Mouse (Mus musculus): ENCODE measurements around the gene Exoc8. TPM values are rescaled to one million over a fixed set of nuclear protein-coding genes. Genes with fewer than 3 reads are reported as not detected.
A peak's percentile ranks its signal among the peaks of the same experiment; 100 is the strongest.

The Exoc8 gene
- total and polyA plus RNA-seq, 3 experiments = 6.8 to 20.2 (median 18.8) TPM

DNA sequence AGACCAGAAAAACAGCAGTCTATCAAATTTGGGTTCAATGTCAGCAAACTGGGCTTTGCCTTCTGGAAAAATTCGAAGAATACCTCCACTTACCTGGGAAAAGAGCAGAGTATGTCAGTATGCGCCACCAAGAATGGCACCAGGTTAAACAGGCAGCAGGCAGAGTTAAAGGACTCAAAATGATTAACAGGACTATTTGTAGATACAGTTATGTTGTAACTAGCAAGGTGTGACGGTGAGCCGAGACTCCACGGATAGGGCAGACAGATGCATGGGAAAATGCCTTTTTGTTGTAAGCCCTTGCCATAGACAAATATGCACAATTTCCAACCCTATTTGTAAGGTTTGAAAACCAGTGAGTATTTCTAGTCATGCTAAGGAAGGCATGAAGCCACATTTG, 16.6 kb upstream of the Exoc8 start:
- no peak overlapping the region for H3K4me3 ChIP-seq
- no peak overlapping the region for H3K9ac ChIP-seq (ENCODE audit: low read depth, low read length)
- no peak for TF ChIP-seq POLR2A (IDR thresholded peaks at IDR 0.05; ENCODE audit: insufficient read depth, low read depth, low read length)
- no peak for TF ChIP-seq EP300 (IDR thresholded peaks at IDR 0.05; ENCODE audit: insufficient read depth, low read depth, low read length)
- no peak for TF ChIP-seq CTCF (IDR thresholded peaks at IDR 0.05)
- H3K4me1 ChIP-seq (ENCODE audit: control insufficient read depth, insufficient read depth, low read length) = peaks cover 23% of the 10 kb centered on the region
- H3K36me3 ChIP-seq (ENCODE audit: control insufficient read depth, insufficient read depth, low read length) = peaks cover 4% of the 10 kb centered on the region; the same call in 1 of the 2 replicates
- no peak overlapping the region for H3K27ac ChIP-seq
- intact Hi-C loops (cut with DNase I) = loop anchor here (5.0 kb wide), 1 partner anchor 33 kb away; the partner anchor contains the start of gene Egln1
- 96% methylated on average over 5 of the region's 5 CpGs for WGBS
- peaks cover 10% of the 10 kb centered on the region for H3K79me2 ChIP-seq (replicated peaks; ENCODE audit: control insufficient read depth, insufficient read depth, low read length)
- no peaks in the 10 kb centered on the region for H3K27me3 ChIP-seq (ENCODE audit: control insufficient read depth, insufficient read depth, low read length)
- no peak for DNase-seq

DNA sequence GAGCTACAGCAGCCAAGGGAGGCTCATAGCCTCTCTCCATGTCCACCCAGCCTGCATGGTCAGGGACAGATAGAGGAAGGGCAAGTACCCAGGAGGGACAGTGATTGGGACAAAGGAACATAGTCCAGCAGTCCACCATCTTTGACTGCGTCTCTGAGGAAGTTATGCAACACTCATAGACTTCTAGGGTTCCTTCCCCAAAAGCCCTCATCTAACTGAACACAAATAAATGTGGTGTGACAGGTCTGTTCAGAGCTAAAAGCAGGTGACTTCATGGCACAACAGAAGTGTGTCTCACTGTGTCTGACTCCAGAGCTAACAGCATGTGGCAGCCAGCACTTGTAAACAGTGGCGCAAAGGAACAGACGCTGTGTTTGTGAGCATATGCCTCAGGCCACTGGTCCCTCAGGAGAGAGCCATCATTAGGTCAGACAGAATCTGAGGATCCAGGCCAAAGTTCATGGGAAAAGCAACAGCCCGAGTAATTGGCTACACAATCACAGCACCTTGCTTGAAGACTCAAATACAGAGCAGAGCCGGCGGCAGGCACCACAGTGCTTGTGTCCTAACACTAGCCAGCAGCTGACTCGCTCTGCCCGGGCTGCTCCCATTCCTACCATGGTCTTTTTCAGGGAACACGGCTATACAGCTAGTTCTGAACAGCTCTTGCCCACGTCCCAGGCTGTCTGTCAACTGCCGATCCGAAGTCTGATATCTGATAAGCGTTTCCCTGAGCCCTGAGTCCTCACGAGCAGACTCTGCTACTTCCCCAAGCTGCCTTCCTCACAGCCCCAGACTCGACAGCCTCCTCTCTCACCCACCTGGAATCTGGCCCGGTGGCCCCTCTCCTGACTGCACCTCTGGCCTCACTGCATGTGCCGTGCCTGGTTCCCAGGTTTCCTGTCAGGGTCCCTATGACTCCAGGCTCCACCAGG, 14.7 kb upstream of the Exoc8 start:
- peaks cover 14% of the 10 kb centered on the region for H3K4me1 ChIP-seq (ENCODE audit: control insufficient read depth, insufficient read depth, low read length)
- intact Hi-C loops (cut with DNase I) = loop anchor here (5.0 kb wide), 1 partner anchor 35 kb away; the partner anchor contains the start of gene Egln1
- peak in 1 of 2 experiments; percentile 30 for DNase-seq
- 49% methylated on average over 17 of the region's 17 CpGs for WGBS
- peaks cover 6% of the 10 kb centered on the region; the same call in 1 of the 2 replicates for H3K36me3 ChIP-seq (ENCODE audit: control insufficient read depth, insufficient read depth, low read length)
- H3K27ac ChIP-seq = peak overlapping the region; percentile 56
- peaks cover 5% of the 10 kb centered on the region for H3K79me2 ChIP-seq (replicated peaks; ENCODE audit: control insufficient read depth, insufficient read depth, low read length)
- no peak overlapping the region for H3K4me3 ChIP-seq
- no peaks in the 10 kb centered on the region for H3K27me3 ChIP-seq (ENCODE audit: control insufficient read depth, insufficient read depth, low read length)
- TF ChIP-seq CTCF (IDR thresholded peaks at IDR 0.05) (no peak), EP300 (IDR thresholded peaks at IDR 0.05; ENCODE audit: insufficient read depth, low read depth, low read length) (no peak), POLR2A (IDR thresholded peaks at IDR 0.05; ENCODE audit: insufficient read depth, low read depth, low read length) (no peak)
- peak overlapping the region; percentile 44 for H3K9ac ChIP-seq (ENCODE audit: low read depth, low read length)

DNA sequence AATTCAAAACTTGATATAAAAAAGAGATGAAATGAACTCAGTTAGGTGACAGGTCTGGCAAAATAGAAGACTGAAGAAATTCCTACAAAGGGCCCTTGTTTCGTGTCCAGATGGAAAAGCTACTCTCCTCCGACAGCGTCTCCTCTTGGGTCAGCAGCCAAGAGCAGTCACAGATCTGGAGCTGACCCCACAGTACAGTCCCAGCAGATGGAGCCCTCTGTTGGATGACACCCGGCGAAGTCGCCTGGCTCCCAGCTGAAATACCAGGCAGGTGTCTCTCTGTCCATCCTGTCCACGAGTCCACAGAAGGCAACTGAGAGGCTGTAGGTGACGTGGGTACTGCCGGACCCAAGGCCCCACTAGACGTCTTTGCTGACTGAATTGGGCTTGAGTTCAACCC, 12.8 kb upstream of the Exoc8 start:
- DNase-seq = peak; percentile 42 to 48
- Histone ChIP-seq H3K4me3 (no peak overlapping the region), H3K27ac (peak overlapping the region; percentile 67), H3K9ac (ENCODE audit: low read depth, low read length) (no peak overlapping the region), H3K27me3 (ENCODE audit: control insufficient read depth, insufficient read depth, low read length) (no peaks in the 10 kb centered on the region), H3K36me3 (ENCODE audit: control insufficient read depth, insufficient read depth, low read length) (peaks cover 6% of the 10 kb centered on the region; the same call in 1 of the 2 replicates), H3K4me1 (ENCODE audit: control insufficient read depth, insufficient read depth, low read length) (peaks cover 13% of the 10 kb centered on the region), H3K79me2 (replicated peaks; ENCODE audit: control insufficient read depth, insufficient read depth, low read length) (peaks cover 4% of the 10 kb centered on the region)
- no peak for TF ChIP-seq POLR2A (IDR thresholded peaks at IDR 0.05; ENCODE audit: insufficient read depth, low read depth, low read length)
- no peak for TF ChIP-seq EP300 (IDR thresholded peaks at IDR 0.05; ENCODE audit: insufficient read depth, low read depth, low read length)
- TF ChIP-seq CTCF (IDR thresholded peaks at IDR 0.05) = peak; percentile 64
- intact Hi-C loops (cut with DNase I) = loop anchor here (5.0 kb wide), 1 partner anchor 37 kb away; the partner anchor contains the start of gene Egln1
- 37% methylated on average over 10 of the region's 10 CpGs for WGBS

DNA sequence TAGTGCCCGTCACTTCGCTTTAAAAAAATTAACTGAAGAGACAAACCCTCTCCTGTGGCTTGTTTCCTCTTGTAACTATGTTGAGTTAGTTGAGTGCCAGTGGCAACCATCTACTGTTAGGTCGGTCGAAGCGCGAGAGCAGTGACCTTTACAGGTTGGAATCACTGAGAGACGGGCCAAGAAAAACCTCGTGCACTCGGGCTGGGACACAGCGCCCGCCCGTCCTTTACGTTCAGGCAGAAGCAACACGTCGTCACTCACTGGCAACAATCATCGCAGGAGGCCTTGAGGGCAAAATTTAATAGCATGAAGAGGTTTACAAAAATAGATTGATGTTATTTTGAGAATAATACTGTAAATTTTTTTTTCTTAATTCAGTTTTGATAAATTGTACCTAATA, 12.4 kb upstream of the Exoc8 start:
- WGBS = 49% methylated on average over 16 of the region's 16 CpGs
- intact Hi-C loops (cut with DNase I) = loop anchor here (5.0 kb wide), 1 partner anchor 37 kb away; the partner anchor contains the start of gene Egln1

DNA sequence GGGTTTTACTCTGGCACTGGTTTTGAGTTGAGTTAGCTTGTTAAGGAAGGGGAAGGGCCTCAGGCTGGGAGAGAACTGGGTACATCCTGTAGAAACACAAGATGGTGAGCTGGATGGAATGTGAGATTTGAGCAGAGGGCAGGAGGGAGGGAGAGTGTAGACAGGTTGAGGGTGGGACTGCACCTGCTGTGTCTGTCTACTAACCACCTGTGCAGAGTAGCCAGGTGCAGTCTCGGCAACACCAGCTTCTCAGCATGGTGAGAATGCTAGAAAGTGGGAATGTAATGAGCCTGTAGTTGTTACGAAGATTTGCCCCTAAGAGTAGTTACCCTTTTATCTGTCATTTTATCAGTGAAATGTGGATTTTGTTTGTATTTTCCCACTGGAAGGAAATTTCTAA, 8.0 kb upstream of the Exoc8 start:
- 0 out of 2 replicates have a peak, but pooled peaks cover 1% of the 10 kb centered on the region for H3K79me2 ChIP-seq (replicated peaks; ENCODE audit: control insufficient read depth, insufficient read depth, low read length)
- intact Hi-C loops (cut with DNase I) = no loop called here
- no peak overlapping the region for H3K9ac ChIP-seq (ENCODE audit: low read depth, low read length)
- H3K36me3 ChIP-seq (ENCODE audit: control insufficient read depth, insufficient read depth, low read length) = peaks cover 10% of the 10 kb centered on the region
- 82% methylated on average over 2 of the region's 2 CpGs for WGBS
- H3K4me3 ChIP-seq = no peak overlapping the region
- H3K27ac ChIP-seq = no peak overlapping the region
- H3K4me1 ChIP-seq (ENCODE audit: control insufficient read depth, insufficient read depth, low read length) = peaks cover 7% of the 10 kb centered on the region; the same call in 1 of the 2 replicates
- DNase-seq = no peak
- no peaks in the 10 kb centered on the region for H3K27me3 ChIP-seq (ENCODE audit: control insufficient read depth, insufficient read depth, low read length)
- no peak for TF ChIP-seq CTCF (IDR thresholded peaks at IDR 0.05)
- TF ChIP-seq EP300 (IDR thresholded peaks at IDR 0.05; ENCODE audit: insufficient read depth, low read depth, low read length) = no peak
- no peak for TF ChIP-seq POLR2A (IDR thresholded peaks at IDR 0.05; ENCODE audit: insufficient read depth, low read depth, low read length)

More for the DNA sequence above, 12.4 kb upstream of the Exoc8 start:
- peaks cover 14% of the 10 kb centered on the region for H3K4me1 ChIP-seq (ENCODE audit: control insufficient read depth, insufficient read depth, low read length)
- no peaks in the 10 kb centered on the region for H3K27me3 ChIP-seq (ENCODE audit: control insufficient read depth, insufficient read depth, low read length)
- peak; percentile 50 to 77 for DNase-seq
- peak overlapping the region; percentile 67 for H3K27ac ChIP-seq
- H3K9ac ChIP-seq (ENCODE audit: low read depth, low read length) = no peak overlapping the region
- H3K4me3 ChIP-seq = no peak overlapping the region
- peaks cover 4% of the 10 kb centered on the region for H3K79me2 ChIP-seq (replicated peaks; ENCODE audit: control insufficient read depth, insufficient read depth, low read length)
- TF ChIP-seq EP300 (IDR thresholded peaks at IDR 0.05; ENCODE audit: insufficient read depth, low read depth, low read length) = peak; percentile 79
- TF ChIP-seq POLR2A (IDR thresholded peaks at IDR 0.05; ENCODE audit: insufficient read depth, low read depth, low read length) = no peak
- TF ChIP-seq CTCF (IDR thresholded peaks at IDR 0.05) = no peak
- H3K36me3 ChIP-seq (ENCODE audit: control insufficient read depth, insufficient read depth, low read length) = peaks cover 7% of the 10 kb centered on the region
